Mouse (Mus musculus) bone marrow, adult 2 months (tissue): Measurements from ENCODE around the gene Foxs1. TPM values are rescaled to one million over a fixed set of nuclear protein-coding genes. Genes with fewer than 3 reads are reported as not detected.

ENCODE experiments used
- H3K27ac ChIP-seq: fragments of 200-500 bp; 2 replicates; pipeline ENCODE4 v1.5.1; 2012; ENCODE audit warnings: low read depth, mild to moderate bottlenecking, control low read depth, inconsistent platforms, low read length; ENCODE audit not compliant: control insufficient read depth, poor library complexity, insufficient read depth
- H3K4me1 ChIP-seq: fragments of 200-500 bp; 2 replicates; pipeline ENCODE4 v1.6.1; 2011; ENCODE audit warnings: low read length; ENCODE audit not compliant: control insufficient read depth, insufficient read depth
- H3K4me3 ChIP-seq: fragments of 200-500 bp; replicated peaks from 2 replicates; pipeline ENCODE3; 2011; ENCODE audit warnings: mild to moderate bottlenecking, low read depth, low read length, control low read depth; ENCODE audit not compliant: control insufficient read depth
- CTCF ChIP-seq: fragments of 200-500 bp; IDR thresholded peaks from 2 replicates; pipeline ENCODE4 v1.5.1; 2011; ENCODE audit warnings: low read length, control low read depth; ENCODE audit not compliant: control insufficient read depth, insufficient read depth
- POLR2A ChIP-seq: fragments of 200-500 bp; IDR thresholded peaks from 2 replicates; pipeline ENCODE4 v1.6.1; 2011; ENCODE audit warnings: low read depth, mild to moderate bottlenecking, control low read depth, low read length, borderline replicate concordance; ENCODE audit not compliant: control insufficient read depth
- WGBS: fragments of 180-500 bp; shearing (Covaris S2); methylation state at CpG from one replicate; pipeline ENCODE4 v1.1.7; 2018; 5-methylcytosine and 5-hydroxymethylcytosine counted together
- polyA plus RNA-seq: library from polyadenylated mRNA; stranded (reverse); fragments of >200 nt; gene quantifications from 2 replicates; pipeline ENCODE4 v1.2.4, GENCODE M21; 2011; ENCODE audit warnings: low replicate concordance; ENCODE audit not compliant: missing spikeins, insufficient read depth, insufficient read length

The Foxs1 gene
- polyA plus RNA-seq, 1 experiment: not detected

- H3K27ac ChIP-seq: no peak overlapping the region; the same call in 1 of the 2 replicates
- H3K4me3 ChIP-seq: no peak overlapping the region
- TF ChIP-seq CTCF (no peak), POLR2A (no peak)
- WGBS: 46% methylated on average over 11 of the region's 11 CpGs
- H3K4me1 ChIP-seq: no peaks in the 10 kb centered on the region
These were observed 17.5 kb upstream of the Foxs1 start for GRCm38 (mm10) chr2:152950358-152951064.

GRCm38 (mm10) chr2:152948438-152949020, 15.5 kb upstream of the Foxs1 start:
- Histone ChIP-seq H3K4me3 (no peak overlapping the region), H3K27ac (no peak overlapping the region), H3K4me1 (no peaks in the 10 kb centered on the region)
- 80% methylated on average over 5 of the region's 5 CpGs for WGBS
- TF ChIP-seq POLR2A (no peak), CTCF (no peak)

GRCm38 (mm10) chr2:152947098-152947497, 14.1 kb upstream of the Foxs1 start:
- no peak for TF ChIP-seq CTCF
- no peak for TF ChIP-seq POLR2A
- H3K4me3 ChIP-seq: no peak overlapping the region
- no peaks in the 10 kb centered on the region for H3K4me1 ChIP-seq
- WGBS: 62% methylated on average over 7 of the region's 7 CpGs
- H3K27ac ChIP-seq: no peak overlapping the region

DNA sequence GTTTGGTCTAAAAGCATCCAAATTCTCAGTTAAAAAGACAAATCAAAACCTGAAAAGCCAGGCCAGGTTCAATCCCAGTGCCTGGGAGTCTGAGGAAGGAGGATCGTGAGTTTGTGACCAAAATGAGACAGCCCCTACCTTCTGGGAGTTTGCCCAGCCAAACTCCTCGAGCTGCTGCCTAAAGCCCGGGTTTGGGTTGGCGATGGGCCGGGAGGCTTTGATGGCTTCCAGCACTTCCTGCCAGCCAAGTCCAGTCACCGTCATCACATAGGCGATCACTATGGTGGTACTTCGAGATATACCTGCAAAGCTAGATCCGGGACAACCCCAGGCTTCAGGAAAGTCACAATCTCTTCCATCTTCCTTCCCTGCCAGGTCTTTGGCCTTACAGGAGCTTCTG, 11.0 kb upstream of the Foxs1 start:
- no peak overlapping the region for H3K27ac ChIP-seq
- WGBS: 48% methylated on average over 9 of the region's 9 CpGs
- TF ChIP-seq POLR2A: no peak
- no peak for TF ChIP-seq CTCF
- H3K4me3 ChIP-seq: no peak overlapping the region
- no peaks in the 10 kb centered on the region for H3K4me1 ChIP-seq

GRCm38 (mm10) chr2:152943568-152943967, 10.6 kb upstream of the Foxs1 start:
- Histone ChIP-seq H3K4me3 (no peak overlapping the region), H3K4me1 (no peaks in the 10 kb centered on the region), H3K27ac (no peak overlapping the region)
- TF ChIP-seq CTCF (no peak), POLR2A (no peak)
- 9% methylated on average over 8 of the region's 8 CpGs for WGBS

- under 1% methylated on average over 64 of the region's 65 CpGs for WGBS
- H3K27ac ChIP-seq: no peak overlapping the region
- TF ChIP-seq POLR2A (no peak), CTCF (no peak)
- H3K4me1 ChIP-seq: no peaks in the 10 kb centered on the region
- no peak overlapping the region for H3K4me3 ChIP-seq
These were observed 10.0 kb upstream of the Foxs1 start for GRCm38 (mm10) chr2:152942898-152943515.

DNA sequence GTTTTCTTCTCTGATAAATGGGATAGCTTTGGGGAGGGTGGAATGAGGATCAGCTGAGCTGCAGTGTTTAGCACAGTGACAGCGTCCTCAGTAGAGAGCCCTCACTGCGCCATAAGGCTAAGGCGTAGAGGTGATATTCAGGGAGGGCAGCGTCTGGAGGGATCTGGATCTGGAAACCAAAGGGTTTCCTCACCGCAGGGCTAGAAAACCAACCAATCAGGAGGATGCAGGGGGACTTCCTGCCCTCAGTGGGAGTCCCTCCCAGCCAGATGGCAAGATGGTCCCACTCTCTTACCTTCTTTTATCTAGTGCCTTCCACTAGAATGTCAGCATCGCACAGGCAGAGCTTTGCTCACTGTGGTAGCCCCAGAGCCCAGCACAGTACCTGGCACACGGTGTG, 8.8 kb upstream of the Foxs1 start:
- H3K27ac ChIP-seq: no peak overlapping the region
- no peak overlapping the region for H3K4me3 ChIP-seq
- no peaks in the 10 kb centered on the region for H3K4me1 ChIP-seq
- WGBS: 27% methylated on average over 7 of the region's 7 CpGs
- TF ChIP-seq CTCF: no peak
- TF ChIP-seq POLR2A: no peak

DNA sequence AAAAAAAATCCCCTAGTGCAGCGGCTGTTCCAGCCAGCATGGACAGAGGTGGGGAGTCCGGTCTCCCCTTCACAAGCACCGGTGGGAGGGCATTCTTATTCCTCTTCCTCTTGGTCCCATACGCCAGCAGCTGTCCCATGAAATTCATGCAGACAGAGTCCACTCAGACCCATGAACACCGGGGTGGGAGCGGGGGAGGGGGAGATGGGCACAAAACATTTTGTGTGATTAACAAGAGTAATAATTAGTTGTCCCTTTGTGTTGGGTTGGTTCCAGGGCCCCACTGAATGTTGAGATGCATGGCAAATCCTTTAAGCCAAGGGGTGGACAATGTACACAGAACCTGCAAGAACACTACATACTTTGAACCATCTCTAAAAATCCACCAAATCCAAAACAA, 8.1 kb upstream of the Foxs1 start:
- WGBS: 75% methylated on average over 6 of the region's 6 CpGs
- Histone ChIP-seq H3K27ac (no peak overlapping the region), H3K4me1 (no peaks in the 10 kb centered on the region), H3K4me3 (no peak overlapping the region)
- TF ChIP-seq CTCF: no peak
- no peak for TF ChIP-seq POLR2A

DNA sequence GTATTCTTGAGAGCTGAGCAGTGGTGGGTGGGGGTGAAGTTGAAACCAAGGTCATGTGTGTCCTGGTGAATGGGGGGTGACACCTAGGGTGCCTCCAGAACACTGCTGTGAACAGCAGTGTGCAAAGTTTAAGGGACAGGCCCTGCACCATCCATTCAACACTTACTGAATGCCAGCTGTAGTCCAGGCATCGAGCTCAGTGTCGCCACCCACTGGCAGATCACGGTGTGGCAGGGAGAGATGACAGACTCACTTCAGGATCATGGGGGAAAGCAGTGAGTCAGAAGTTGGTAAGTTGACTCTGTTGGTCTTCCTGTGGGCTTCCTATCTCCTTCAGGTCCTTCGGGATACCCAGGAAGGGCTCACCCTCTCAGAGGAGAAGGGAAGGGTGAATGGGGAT, 6.8 kb upstream of the Foxs1 start:
- no peak overlapping the region for H3K4me3 ChIP-seq
- TF ChIP-seq CTCF (peak; percentile 95), POLR2A (no peak)
- WGBS: 3% methylated on average over 4 of the region's 4 CpGs
- H3K4me1 ChIP-seq: no peaks in the 10 kb centered on the region
- no peak overlapping the region for H3K27ac ChIP-seq

DNA sequence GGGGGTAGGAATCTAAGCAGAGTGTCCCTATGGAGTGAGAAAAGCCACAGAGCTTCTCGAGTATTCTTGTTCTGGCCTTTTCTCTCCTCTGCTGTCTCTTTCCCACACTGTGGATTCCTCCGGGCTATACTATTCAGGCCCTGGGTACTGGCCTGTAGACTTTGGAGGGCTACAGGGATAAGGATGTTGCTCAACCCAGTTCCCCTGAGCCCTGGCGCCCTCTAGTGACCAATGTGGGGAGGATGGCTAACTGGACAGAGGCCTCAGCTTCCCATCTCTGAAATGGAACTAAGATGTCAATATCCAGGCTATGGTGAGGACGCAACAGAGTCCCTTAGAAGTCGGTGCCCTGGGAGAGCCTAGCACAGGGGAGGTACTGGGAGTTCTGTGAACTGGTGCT, 606 bp upstream of the Foxs1 start:
- TF ChIP-seq CTCF (peak; percentile 82), POLR2A (no peak)
- Histone ChIP-seq H3K27ac (no peak overlapping the region), H3K4me3 (no peak overlapping the region), H3K4me1 (no peaks in the 10 kb centered on the region)
- 31% methylated on average over 5 of the region's 5 CpGs for WGBS
